Mouse (Mus musculus): ENCODE data around the gene Ush1c. TPM values are rescaled to one million over a fixed set of nuclear protein-coding genes. Genes with fewer than 3 reads are reported as not detected.

Ush1c gene
- polyA plus RNA-seq, 1 experiment = 2.8 TPM

- H3K4me3 ChIP-seq (ENCODE audit: control insufficient read depth, low read depth, low read length) = no peak overlapping the region
- no peaks in the 10 kb centered on the region for H3K27me3 ChIP-seq (ENCODE audit: control insufficient read depth, insufficient read depth, low read length)
- no peak overlapping the region for H3K27ac ChIP-seq (ENCODE audit: control insufficient read depth, insufficient read depth, low read depth, low read length)
- H3K4me1 ChIP-seq (ENCODE audit: control insufficient read depth, insufficient read depth, low read length) = no peaks in the 10 kb centered on the region
- H3K36me3 ChIP-seq (ENCODE audit: control insufficient read depth, insufficient read depth, low read length) = no peaks in the 10 kb centered on the region
- TF ChIP-seq CTCF (IDR thresholded peaks at IDR 0.05; ENCODE audit: control insufficient read depth, insufficient read depth, insufficient replicate concordance, low read depth, low read length) (peak; percentile 21; the same call in 1 of the 2 replicates), POLR2A (IDR thresholded peaks at IDR 0.05; ENCODE audit: control insufficient read depth, low read depth, low read length) (no peak)
Observed at GRCm38 (mm10) chr7:46279946-46280345, 41.6 kb upstream of the Ush1c start.

- no peaks in the 10 kb centered on the region for H3K27me3 ChIP-seq (ENCODE audit: control insufficient read depth, insufficient read depth, low read length)
Observed at GRCm38 (mm10) chr7:46276156-46276555, 37.9 kb upstream of the Ush1c start.

GRCm38 (mm10) chr7:46251841-46252240 is 13.5 kb upstream of the Ush1c start:
- Histone ChIP-seq H3K27me3 (ENCODE audit: control insufficient read depth, insufficient read depth, low read length) (no peaks in the 10 kb centered on the region), H3K4me1 (ENCODE audit: control insufficient read depth, insufficient read depth, low read length) (no peaks in the 10 kb centered on the region; the same call in 1 of the 2 replicates), H3K4me3 (ENCODE audit: control insufficient read depth, low read depth, low read length) (no peak overlapping the region), H3K27ac (ENCODE audit: control insufficient read depth, insufficient read depth, low read depth, low read length) (no peak overlapping the region), H3K36me3 (ENCODE audit: control insufficient read depth, insufficient read depth, low read length) (no peaks in the 10 kb centered on the region)
- TF ChIP-seq POLR2A (IDR thresholded peaks at IDR 0.05; ENCODE audit: control insufficient read depth, low read depth, low read length) (no peak), CTCF (IDR thresholded peaks at IDR 0.05; ENCODE audit: control insufficient read depth, insufficient read depth, insufficient replicate concordance, low read depth, low read length) (peak; percentile 63; the same call in 1 of the 2 replicates)

More at GRCm38 (mm10) chr7:46276156-46276555, 37.9 kb upstream of the Ush1c start:
- Histone ChIP-seq H3K4me1 (ENCODE audit: control insufficient read depth, insufficient read depth, low read length) (no peaks in the 10 kb centered on the region), H3K4me3 (ENCODE audit: control insufficient read depth, low read depth, low read length) (no peak overlapping the region), H3K27ac (ENCODE audit: control insufficient read depth, insufficient read depth, low read depth, low read length) (no peak overlapping the region), H3K36me3 (ENCODE audit: control insufficient read depth, insufficient read depth, low read length) (no peaks in the 10 kb centered on the region)
- TF ChIP-seq CTCF (IDR thresholded peaks at IDR 0.05; ENCODE audit: control insufficient read depth, insufficient read depth, insufficient replicate concordance, low read depth, low read length) (no peak), POLR2A (IDR thresholded peaks at IDR 0.05; ENCODE audit: control insufficient read depth, low read depth, low read length) (no peak)

- Histone ChIP-seq H3K4me1 (ENCODE audit: control insufficient read depth, insufficient read depth, low read length) (no peaks in the 10 kb centered on the region), H3K27ac (ENCODE audit: control insufficient read depth, insufficient read depth, low read depth, low read length) (no peak overlapping the region), H3K4me3 (ENCODE audit: control insufficient read depth, low read depth, low read length) (no peak overlapping the region), H3K27me3 (ENCODE audit: control insufficient read depth, insufficient read depth, low read length) (no peaks in the 10 kb centered on the region), H3K36me3 (ENCODE audit: control insufficient read depth, insufficient read depth, low read length) (no peaks in the 10 kb centered on the region)
- TF ChIP-seq CTCF (IDR thresholded peaks at IDR 0.05; ENCODE audit: control insufficient read depth, insufficient read depth, insufficient replicate concordance, low read depth, low read length) (no peak), POLR2A (IDR thresholded peaks at IDR 0.05; ENCODE audit: control insufficient read depth, low read depth, low read length) (no peak)
Observed at GRCm38 (mm10) chr7:46247606-46248005, 9.3 kb upstream of the Ush1c start.

- no peaks in the 10 kb centered on the region for H3K4me1 ChIP-seq (ENCODE audit: control insufficient read depth, insufficient read depth, low read length)
- H3K36me3 ChIP-seq (ENCODE audit: control insufficient read depth, insufficient read depth, low read length) = no peaks in the 10 kb centered on the region
- H3K4me3 ChIP-seq (ENCODE audit: control insufficient read depth, low read depth, low read length) = no peak overlapping the region
- H3K27me3 ChIP-seq (ENCODE audit: control insufficient read depth, insufficient read depth, low read length) = no peaks in the 10 kb centered on the region
- TF ChIP-seq POLR2A (IDR thresholded peaks at IDR 0.05; ENCODE audit: control insufficient read depth, low read depth, low read length) = no peak
- no peak for TF ChIP-seq CTCF (IDR thresholded peaks at IDR 0.05; ENCODE audit: control insufficient read depth, insufficient read depth, insufficient replicate concordance, low read depth, low read length)
- no peak overlapping the region for H3K27ac ChIP-seq (ENCODE audit: control insufficient read depth, insufficient read depth, low read depth, low read length)
Observed at GRCm38 (mm10) chr7:46246876-46247275, 8.6 kb upstream of the Ush1c start.

GRCm38 (mm10) chr7:46240696-46241095 is 2.4 kb upstream of the Ush1c start, which contains the start of gene Otog:
TSS of gene Otog (plus strand) at chr7:46240987.
- Histone ChIP-seq H3K4me3 (ENCODE audit: control insufficient read depth, low read depth, low read length) (no peak within 1 kb of the TSS), H3K4me1 (ENCODE audit: control insufficient read depth, insufficient read depth, low read length) (no peaks in the 10 kb centered on the region), H3K36me3 (ENCODE audit: control insufficient read depth, insufficient read depth, low read length) (no peaks in the 10 kb centered on the region), H3K27ac (ENCODE audit: control insufficient read depth, insufficient read depth, low read depth, low read length) (no peak within 1 kb of the TSS), H3K27me3 (ENCODE audit: control insufficient read depth, insufficient read depth, low read length) (no peaks in the 10 kb centered on the region)
- TF ChIP-seq CTCF (IDR thresholded peaks at IDR 0.05; ENCODE audit: control insufficient read depth, insufficient read depth, insufficient replicate concordance, low read depth, low read length) (no peak), POLR2A (IDR thresholded peaks at IDR 0.05; ENCODE audit: control insufficient read depth, low read depth, low read length) (no peak)

GRCm38 (mm10) chr7:46240091-46240490 is 1.8 kb upstream of the Ush1c start:
- TF ChIP-seq POLR2A (IDR thresholded peaks at IDR 0.05; ENCODE audit: control insufficient read depth, low read depth, low read length) (no peak), CTCF (IDR thresholded peaks at IDR 0.05; ENCODE audit: control insufficient read depth, insufficient read depth, insufficient replicate concordance, low read depth, low read length) (no peak)
- Histone ChIP-seq H3K4me1 (ENCODE audit: control insufficient read depth, insufficient read depth, low read length) (no peaks in the 10 kb centered on the region), H3K27me3 (ENCODE audit: control insufficient read depth, insufficient read depth, low read length) (no peaks in the 10 kb centered on the region), H3K27ac (ENCODE audit: control insufficient read depth, insufficient read depth, low read depth, low read length) (no peak overlapping the region), H3K4me3 (ENCODE audit: control insufficient read depth, low read depth, low read length) (no peak overlapping the region), H3K36me3 (ENCODE audit: control insufficient read depth, insufficient read depth, low read length) (no peaks in the 10 kb centered on the region)

- no peaks in the 10 kb centered on the region for H3K27me3 ChIP-seq (ENCODE audit: control insufficient read depth, insufficient read depth, low read length)
- H3K4me1 ChIP-seq (ENCODE audit: control insufficient read depth, insufficient read depth, low read length) = no peaks in the 10 kb centered on the region
- TF ChIP-seq POLR2A (IDR thresholded peaks at IDR 0.05; ENCODE audit: control insufficient read depth, low read depth, low read length) (no peak), CTCF (IDR thresholded peaks at IDR 0.05; ENCODE audit: control insufficient read depth, insufficient read depth, insufficient replicate concordance, low read depth, low read length) (no peak)
- no peak overlapping the region for H3K4me3 ChIP-seq (ENCODE audit: control insufficient read depth, low read depth, low read length)
- no peaks in the 10 kb centered on the region for H3K36me3 ChIP-seq (ENCODE audit: control insufficient read depth, insufficient read depth, low read length)
- H3K27ac ChIP-seq (ENCODE audit: control insufficient read depth, insufficient read depth, low read depth, low read length) = no peak overlapping the region
Observed at GRCm38 (mm10) chr7:46237192-46237591, 1.1 kb downstream of the Ush1c start.

All from testis, adult 2 months (tissue).